In the genomic region with DNA sequence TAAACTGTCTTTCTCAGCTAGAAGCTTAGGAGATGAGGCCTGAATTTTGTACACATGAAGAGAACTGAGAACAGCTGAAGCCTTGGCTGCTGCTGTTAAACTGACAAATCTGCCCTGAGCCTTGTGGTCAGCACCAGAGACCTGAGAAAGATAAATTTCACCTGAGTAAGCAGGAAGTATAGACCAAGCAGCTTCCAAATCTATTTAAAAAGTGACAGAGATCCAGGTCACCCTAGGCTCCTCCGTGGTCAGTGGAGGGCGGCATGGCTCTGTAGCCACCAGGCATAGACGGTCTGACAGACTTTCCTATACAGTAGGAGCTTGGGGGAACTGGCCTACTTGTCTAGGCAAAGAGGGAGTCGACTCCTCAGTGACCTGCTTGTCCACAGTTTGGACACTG, we compare ENCODE assay signal across 39 mouse cellular contexts. TPM values are rescaled to one million over a fixed set of nuclear protein-coding genes. Genes with fewer than 3 reads are reported as not detected.
"Had no signal": no experiment of that assay in that cellular context is flagged by ENCODE, and none has a peak within 500 bp of the region (broad histone marks: within the 10 kb centered on the region; RNA-seq: fewer than 3 reads in every experiment).

No protein-coding gene starts in this region.

- DNase-seq: heart, adult 18-20 months; heart, postnatal 10 days; heart, postnatal 4 days; kidney, adult 18-20 months; kidney, adult 9 months; kidney, postnatal 14 days; kidney, postnatal 36 days; layer of hippocampus, adult 9-11 months; liver; liver, embryonic 13.5 days had no signal

- H3K27me3 ChIP-seq: heart, embryonic 12.5 days; hindbrain, embryonic 12.5 days; intestine, embryonic 15.5 days; kidney, embryonic 15.5 days; limb, embryonic 12.5 days; liver, embryonic 13.5 days; liver, embryonic 15.5 days had no signal

- H3K4me3 ChIP-seq: heart, embryonic 10.5 days; heart, embryonic 12.5 days; hindbrain, embryonic 10.5 days; hindbrain, embryonic 12.5 days; intestine, embryonic 15.5 days; kidney, embryonic 15.5 days; left cerebral cortex, adult 2 months; limb, embryonic 10.5 days; limb, embryonic 12.5 days; liver, embryonic 13.5 days; liver, embryonic 15.5 days had no signal

- H3K4me1 ChIP-seq: heart, embryonic 10.5 days; heart, embryonic 12.5 days; hindbrain, embryonic 10.5 days; hindbrain, embryonic 12.5 days; intestine, embryonic 15.5 days; kidney, embryonic 15.5 days; limb, embryonic 10.5 days; limb, embryonic 12.5 days; liver, embryonic 13.5 days; liver, embryonic 15.5 days had no signal

- H3K9me3 ChIP-seq: heart, embryonic 10.5 days; heart, embryonic 12.5 days; hindbrain, embryonic 10.5 days; hindbrain, embryonic 12.5 days; intestine, embryonic 15.5 days; kidney, embryonic 15.5 days; limb, embryonic 10.5 days; limb, embryonic 12.5 days; liver, embryonic 13.5 days; liver, embryonic 15.5 days had no signal

- H3K27ac ChIP-seq: heart, embryonic 10.5 days; hindbrain, embryonic 10.5 days; hindbrain, embryonic 12.5 days; hindbrain, embryonic 14.5 days; intestine, embryonic 15.5 days; kidney, embryonic 15.5 days; kidney, postnatal 0 days; left cerebral cortex, adult 2 months; limb, embryonic 10.5 days; limb, embryonic 12.5 days; liver, embryonic 13.5 days; liver, embryonic 15.5 days had no signal

RNA-seq across cellular contexts. Expression of a gene that starts 41.5 kb away (rescaled TPM):
- total RNA-seq: gastrocnemius, postnatal 36 days; heart, adult 18-20 months; heart, adult 8-10 months; heart, postnatal 10 days; heart, postnatal 25 days; layer of hippocampus, adult 18-20 months had no signal
- polyA plus RNA-seq: inflammation-experienced regulatory T-cells, adult 6 months; large intestine, adult 2 months had no signal

RNA-seq across cellular contexts. Expression of a gene that starts 49.5 kb away (rescaled TPM):
- total RNA-seq: gastrocnemius, postnatal 36 days; granulocyte monocyte progenitor cell, adult 5-6 weeks; heart, adult 18-20 months; heart, adult 8-10 months; heart, postnatal 10 days; heart, postnatal 25 days; heart, postnatal 4 days; layer of hippocampus, adult 18-20 months; layer of hippocampus, adult 8-10 months; layer of hippocampus, postnatal 25 days; left cerebral cortex, adult 2 months; left cerebral cortex, postnatal 14 days; left cerebral cortex, postnatal 36 days had no signal
- polyA plus RNA-seq: heart, embryonic 10.5 days; heart, embryonic 12.5 days; heart, embryonic 14.5 days; heart, embryonic 16.5 days; hindbrain, embryonic 10.5 days; hindbrain, embryonic 12.5 days; hindbrain, embryonic 14.5 days; hindbrain, embryonic 16.5 days; inflammation-experienced regulatory T-cells, adult 6 months; intestine, embryonic 15.5 days; intestine, postnatal 0 days; kidney, embryonic 15.5 days; kidney, postnatal 0 days; large intestine, adult 2 months; limb, embryonic 10.5 days; limb, embryonic 12.5 days; limb, embryonic 14.5 days; liver, embryonic 11.5 days; liver, embryonic 13.5 days; liver, embryonic 15.5 days had no signal
